Mouse (Mus musculus) MEL (cell line): Measurements from ENCODE around the gene Olfr1416. TPM values are rescaled to one million over a fixed set of nuclear protein-coding genes. Genes with fewer than 3 reads are reported as not detected.

Experiments used
- DNase-seq: peaks from one replicate; pipeline ENCODE4 v3.0.0; 2011; ENCODE audit warnings: low read depth, low spot score
- H3K27ac ChIP-seq: 2 replicates; pipeline ENCODE4 v1.5.1; 2012; ENCODE audit warnings: low read depth, mild to moderate bottlenecking, control low read depth, low read length, moderate library complexity; ENCODE audit not compliant: control insufficient read depth
- H3K27me3 ChIP-seq, 2 experiments: fragments of 150-350 bp in 1 of 2; sonication (generic) in 1 of 2; 2 replicates each; pipeline ENCODE4 v1.6.1; 2012; ENCODE audit warnings: low read length in 2 of 2, mild to moderate bottlenecking in 2 of 2, improper control_type of control experiment in 1 of 2, moderate library complexity in 1 of 2; ENCODE audit not compliant: insufficient read depth in 2 of 2, control insufficient read depth in 1 of 2
- H3K36me3 ChIP-seq, 2 experiments: 2 replicates each; pipeline ENCODE4 v1.6.1; 2012 to 2014; ENCODE audit warnings: low read length in 2 of 2, improper control_type of control experiment in 1 of 2, inconsistent platforms in 1 of 2, mild to moderate bottlenecking in 1 of 2; ENCODE audit not compliant: insufficient read depth in 2 of 2, control insufficient read depth in 1 of 2
- H3K4me1 ChIP-seq, 2 experiments: fragments of 150-350 bp in 1 of 2; sonication (generic) in 1 of 2; 2 replicates each; pipeline ENCODE4 v1.6.1; 2012; ENCODE audit warnings: low read length in 2 of 2, improper control_type of control experiment in 1 of 2, mild to moderate bottlenecking in 1 of 2; ENCODE audit not compliant: insufficient read depth in 2 of 2, control insufficient read depth in 1 of 2
- H3K4me3 ChIP-seq, 2 experiments: fragments of 150-350 bp in 1 of 2; sonication (generic) in 1 of 2; 2 replicates each; pipeline ENCODE4 v1.5.1; 2012; ENCODE audit warnings: low read depth in 2 of 2, low read length in 2 of 2, mild to moderate bottlenecking in 2 of 2, moderate library complexity in 2 of 2, control low read depth in 1 of 2, improper control_type of control experiment in 1 of 2; ENCODE audit not compliant: control insufficient read depth in 1 of 2, insufficient read depth in 1 of 2
- H3K79me2 ChIP-seq: 2 replicates; pipeline ENCODE4 v1.6.1; 2012; ENCODE audit warnings: mild to moderate bottlenecking, low read length, moderate library complexity; ENCODE audit not compliant: control insufficient read depth, poor library complexity, insufficient read depth
- H3K9ac ChIP-seq: 2 replicates; pipeline ENCODE4 v1.6.1; 2012; ENCODE audit warnings: low read depth, mild to moderate bottlenecking, control low read depth, low read length, moderate library complexity; ENCODE audit not compliant: control insufficient read depth, poor library complexity, severe bottlenecking
- H3K9me3 ChIP-seq: fragments of 150-350 bp; sonication (generic); replicated peaks from 2 replicates; pipeline ENCODE4 v1.6.1; 2012; ENCODE audit warnings: mild to moderate bottlenecking, low read length, improper control_type of control experiment, moderate library complexity; ENCODE audit not compliant: insufficient read depth
- BHLHE40 ChIP-seq: IDR thresholded peaks from 2 replicates; pipeline ENCODE4 v1.6.1; 2012; ENCODE audit warnings: low read depth, mild to moderate bottlenecking, inconsistent platforms, low read length, improper control_type of control experiment, borderline replicate concordance
- CTCF ChIP-seq, 3 experiments: IDR thresholded peaks in 2 of 3; conservative IDR thresholded peaks in 1 of 3; 2 replicates each; pipeline ENCODE4 v1.5.1; 2011 to 2012; ENCODE audit warnings: low read length in 3 of 3, low read depth in 2 of 3, mild to moderate bottlenecking in 2 of 3, improper control_type of control experiment in 1 of 3, inconsistent platforms in 1 of 3, mixed read lengths in 1 of 3, moderate library complexity in 1 of 3; ENCODE audit not compliant: control insufficient read depth in 1 of 3, insufficient read depth in 1 of 3, poor library complexity in 1 of 3, severe bottlenecking in 1 of 3
- E2F4 ChIP-seq: IDR thresholded peaks from 2 replicates; pipeline ENCODE4 v1.6.1; 2011; ENCODE audit warnings: low read depth, low read length, improper control_type of control experiment, borderline replicate concordance
- ELF1 ChIP-seq: IDR thresholded peaks from 2 replicates; pipeline ENCODE4 v1.6.1; 2014; ENCODE audit warnings: low read depth, mild to moderate bottlenecking, inconsistent platforms, low read length, improper control_type of control experiment, moderate library complexity
- GABPA ChIP-seq: IDR thresholded peaks from 2 replicates; pipeline ENCODE4 v1.6.1; 2012; ENCODE audit warnings: low read depth, mild to moderate bottlenecking, inconsistent platforms, low read length, improper control_type of control experiment, moderate library complexity
- HCFC1 ChIP-seq: IDR thresholded peaks from 2 replicates; pipeline ENCODE4 v1.6.1; 2012; ENCODE audit warnings: low read depth, mild to moderate bottlenecking, inconsistent platforms, low read length, improper control_type of control experiment, moderate library complexity
- KAT2A ChIP-seq: conservative IDR thresholded peaks from 2 replicates; pipeline ENCODE4 v1.6.1; 2012; ENCODE audit warnings: low read depth, low read length, improper control_type of control experiment, inconsistent platforms
- MAX ChIP-seq: IDR thresholded peaks from 2 replicates; pipeline ENCODE4 v1.6.1; 2011; ENCODE audit warnings: low read length, improper control_type of control experiment
- MAZ ChIP-seq: IDR thresholded peaks from 2 replicates; pipeline ENCODE4 v1.6.1; 2012; ENCODE audit warnings: low read depth, mild to moderate bottlenecking, inconsistent platforms, low read length, improper control_type of control experiment
- MYB ChIP-seq: IDR thresholded peaks from 2 replicates; pipeline ENCODE4 v1.6.1; 2011; ENCODE audit warnings: mild to moderate bottlenecking, low read depth, low read length, improper control_type of control experiment
- NELFE ChIP-seq: IDR thresholded peaks from 2 replicates; pipeline ENCODE4 v1.6.1; 2011; ENCODE audit warnings: low read depth, low read length, improper control_type of control experiment
- NRF1 ChIP-seq: IDR thresholded peaks from 2 replicates; pipeline ENCODE4 v1.6.1; 2014; ENCODE audit warnings: low read depth, mild to moderate bottlenecking, inconsistent platforms, low read length, improper control_type of control experiment, moderate library complexity; ENCODE audit not compliant: poor library complexity, insufficient read depth, severe bottlenecking
- POLR2A ChIP-seq, 2 experiments: IDR thresholded peaks; 2 replicates each; pipeline ENCODE4 v1.6.1; 2011 to 2012; ENCODE audit warnings: low read length in 2 of 2, mild to moderate bottlenecking in 2 of 2, control low read depth in 1 of 2, improper control_type of control experiment in 1 of 2, low read depth in 1 of 2, moderate library complexity in 1 of 2; ENCODE audit not compliant: control insufficient read depth in 1 of 2, insufficient read depth in 1 of 2, poor library complexity in 1 of 2
- RAD21 ChIP-seq: IDR thresholded peaks from 2 replicates; pipeline ENCODE4 v1.6.1; 2011; ENCODE audit warnings: mild to moderate bottlenecking, low read depth, low read length, improper control_type of control experiment
- SIN3A ChIP-seq: IDR thresholded peaks from 2 replicates; pipeline ENCODE4 v1.6.1; 2012; ENCODE audit warnings: low read length, improper control_type of control experiment, inconsistent platforms
- TAL1 ChIP-seq: IDR thresholded peaks from 2 replicates; pipeline ENCODE4 v1.6.1; 2012; ENCODE audit warnings: mild to moderate bottlenecking, inconsistent platforms, low read length, moderate library complexity, mixed read lengths
- TBP ChIP-seq: IDR thresholded peaks from 2 replicates; pipeline ENCODE4 v1.8.0; 2011; ENCODE audit warnings: low read depth, low read length, improper control_type of control experiment
- TCF12 ChIP-seq: IDR thresholded peaks from 2 replicates; pipeline ENCODE4 v1.6.1; 2014; ENCODE audit warnings: low read depth, mild to moderate bottlenecking, inconsistent platforms, low read length, improper control_type of control experiment, moderate library complexity
- ZKSCAN1 ChIP-seq: IDR thresholded peaks from 2 replicates; pipeline ENCODE4 v1.6.1; 2012; ENCODE audit warnings: low read depth, mild to moderate bottlenecking, inconsistent platforms, low read length, improper control_type of control experiment, moderate library complexity
- ZNF384 ChIP-seq: IDR thresholded peaks from 2 replicates; pipeline ENCODE4 v1.6.1; 2012; ENCODE audit warnings: low read depth, mild to moderate bottlenecking, inconsistent platforms, low read length, improper control_type of control experiment
- polyA plus RNA-seq, 2 experiments: library from polyadenylated mRNA; stranded (reverse) in 1 of 2; unstranded in 1 of 2; fragments of >175 nt in 1 of 2; fragments of >200 nt in 1 of 2; gene quantifications; 2 replicates each; pipeline versions ENCODE4 v1.2.1 to v1.2.4; 2012; ENCODE audit warnings: low replicate concordance in 2 of 2, low read depth in 1 of 2; ENCODE audit not compliant: insufficient read length in 2 of 2, insufficient read depth in 1 of 2, missing spikeins in 1 of 2
- total RNA-seq: library from RNA; depleted of rRNA; stranded (reverse); fragments of 300-350 nt; gene quantifications from 2 replicates; pipeline ENCODE4 v1.2.3, GENCODE M21; 2012

Gene Olfr1416
- total and polyA plus RNA-seq, 3 experiments: not detected

- peaks cover 0 to 46% of the 10 kb centered on the region in 2 experiments; a peak in 2 of 4 replicates for H3K36me3 ChIP-seq
- TF ChIP-seq ELF1 (no peak), RAD21 (no peak), SIN3A (no peak), TCF12 (no peak), CTCF (IDR thresholded peaks at IDR 0.05 in 2 of 3, conservative IDR thresholded peaks at IDR 0.05 in 1 of 3; ENCODE audit: control insufficient read depth in 1 of 3, insufficient read depth in 1 of 3, low read depth in 2 of 3, low read length in 3 of 3, poor library complexity in 1 of 3, severe bottlenecking in 1 of 3) (no peak), GABPA (no peak), MAX (no peak), MAZ (no peak), HCFC1 (no peak), MYB (no peak)
- DNase-seq: no peak
- H3K27ac ChIP-seq: no peak overlapping the region
- no peaks in the 10 kb centered on the region for H3K27me3 ChIP-seq
- H3K4me1 ChIP-seq: no peaks in the 10 kb centered on the region
- no peak overlapping the region for H3K9ac ChIP-seq
- no peak overlapping the region for H3K4me3 ChIP-seq
- no peaks in the 10 kb centered on the region for H3K9me3 ChIP-seq
- H3K79me2 ChIP-seq: no peaks in the 10 kb centered on the region
These were observed 26.5 kb downstream of the Olfr1416 start for GRCm38 (mm10) chr1:92458416-92458815.

GRCm38 (mm10) chr1:92457758-92458157, 27.2 kb downstream of the Olfr1416 start:
- Histone ChIP-seq H3K9me3 (no peaks in the 10 kb centered on the region), H3K4me3 (no peak overlapping the region)

More at GRCm38 (mm10) chr1:92457758-92458157, 27.2 kb downstream of the Olfr1416 start:
- Histone ChIP-seq H3K9ac (no peak overlapping the region), H3K4me1 (no peaks in the 10 kb centered on the region), H3K36me3 (peaks cover 0 to 42% of the 10 kb centered on the region in 2 experiments; a peak in 2 of 4 replicates), H3K27me3 (no peaks in the 10 kb centered on the region), H3K79me2 (no peaks in the 10 kb centered on the region), H3K27ac (no peak overlapping the region)
- TF ChIP-seq ELF1 (no peak), TBP (no peak), HCFC1 (no peak), ZNF384 (no peak), MYB (no peak), KAT2A (no peak), GABPA (no peak), POLR2A (IDR thresholded peaks at IDR 0.05; ENCODE audit: control insufficient read depth in 1 of 2, insufficient read depth in 1 of 2, low read depth in 1 of 2, low read length in 2 of 2, poor library complexity in 1 of 2) (no peak), SIN3A (no peak), NRF1 (no peak), ZKSCAN1 (no peak), NELFE (no peak), E2F4 (no peak), TAL1 (no peak), CTCF (IDR thresholded peaks at IDR 0.05 in 2 of 3, conservative IDR thresholded peaks at IDR 0.05 in 1 of 3; ENCODE audit: control insufficient read depth in 1 of 3, insufficient read depth in 1 of 3, low read depth in 2 of 3, low read length in 3 of 3, poor library complexity in 1 of 3, severe bottlenecking in 1 of 3) (no peak), BHLHE40 (no peak)
- no peak for DNase-seq
